Mouse (Mus musculus) c-Kit-positive CD71-positive TER-119-positive erythroid progenitor cells, embryonic 14.5 days (primary cell): Measurements from ENCODE around the gene Efr3b.

Experiments
- DNase-seq: peaks from one replicate; pipeline ENCODE4 v3.0.0-alpha.2; 2013; ENCODE audit warnings: low spot score

Gene Efr3b

DNA sequence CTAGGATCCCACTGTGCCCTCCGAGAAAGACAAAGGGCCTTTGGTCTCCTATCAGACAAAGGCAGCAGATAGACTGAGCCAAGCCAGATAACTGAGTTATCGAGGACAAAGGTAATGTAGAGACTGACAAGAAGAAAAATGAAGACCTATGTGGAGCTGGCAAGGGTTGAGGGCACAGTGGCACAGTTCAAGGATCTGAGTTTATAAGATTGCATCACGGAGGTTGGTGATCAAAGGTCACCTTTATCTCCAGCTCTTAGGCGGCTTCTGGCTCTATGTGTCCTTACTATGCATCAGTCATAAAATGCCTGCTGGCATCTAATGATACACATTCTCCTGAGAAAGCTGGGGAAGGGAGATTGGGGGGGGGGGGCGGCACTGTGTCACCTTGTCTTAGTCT is 2.6 kb downstream of the Efr3b start:
- DNase-seq, result no peak

DNA sequence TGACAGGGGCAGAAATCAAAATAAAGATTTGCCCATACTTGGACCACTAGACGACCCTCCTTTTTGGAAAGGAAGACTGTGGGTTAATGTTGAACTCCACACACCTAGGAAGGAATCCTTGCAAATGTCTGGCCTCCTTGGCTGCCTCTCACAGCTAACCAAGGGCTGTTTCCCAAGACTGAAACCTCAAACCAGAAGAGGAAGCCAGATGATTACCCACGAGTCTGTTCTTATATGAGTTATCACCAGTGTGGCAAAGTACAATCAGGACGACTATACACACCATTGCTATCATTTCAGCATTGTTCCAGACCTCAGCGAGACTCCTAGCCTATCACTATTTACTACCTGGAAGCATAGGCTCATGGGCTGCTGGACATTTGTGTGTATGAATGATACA is 9.7 kb downstream of the Efr3b start:
- DNase-seq, result no peak

GRCm38 (mm10) chr12:4028516-4028915 is 10.2 kb downstream of the Efr3b start:
- no peak for DNase-seq

GRCm38 (mm10) chr12:4024356-4024755 is 14.4 kb downstream of the Efr3b start:
- no peak for DNase-seq

GRCm38 (mm10) chr12:4023501-4023900 is 15.2 kb downstream of the Efr3b start:
- DNase-seq, result no peak

- no peak for DNase-seq
Observed at GRCm38 (mm10) chr12:4022845-4023244, 15.9 kb downstream of the Efr3b start.

DNA sequence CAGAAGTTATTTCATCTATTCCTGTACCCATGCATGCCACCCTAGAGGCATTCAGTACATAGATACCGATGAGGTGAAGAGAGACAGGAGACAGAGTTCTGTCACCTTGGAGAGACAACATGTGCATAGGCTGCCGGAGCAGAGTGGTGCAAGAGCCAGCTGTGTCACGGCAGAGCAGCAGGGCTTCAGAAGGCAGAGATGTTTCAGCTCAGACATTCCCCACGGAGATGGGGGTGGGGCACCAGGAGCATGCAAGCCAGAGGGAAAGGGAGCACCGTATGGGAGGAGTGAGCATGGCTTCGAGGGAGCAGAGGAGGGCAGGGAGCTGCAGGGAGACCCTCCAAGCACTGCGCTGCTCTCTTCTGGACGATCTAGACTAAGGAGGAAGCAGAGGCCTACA is 18.2 kb downstream of the Efr3b start:
- DNase-seq, result no peak

DNA sequence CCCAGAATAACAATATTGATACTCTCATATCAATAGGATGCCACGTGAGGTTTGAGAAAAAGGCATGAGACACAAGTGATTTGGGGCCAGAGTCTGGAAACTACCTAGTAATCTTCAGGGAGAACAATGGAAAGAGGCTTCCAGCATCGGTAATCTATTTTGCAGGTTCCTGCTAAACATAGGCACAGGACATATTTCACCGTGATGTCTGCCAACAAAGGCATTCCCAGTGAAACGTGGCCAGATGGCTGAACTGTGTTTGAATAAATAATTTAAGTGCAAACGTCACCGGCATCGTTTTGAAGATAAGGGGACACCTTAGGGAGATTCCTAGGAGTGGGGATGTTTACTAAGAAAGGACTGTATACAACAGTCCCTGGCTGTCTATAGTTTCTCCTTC is 22.4 kb downstream of the Efr3b start:
- no peak for DNase-seq

DNA sequence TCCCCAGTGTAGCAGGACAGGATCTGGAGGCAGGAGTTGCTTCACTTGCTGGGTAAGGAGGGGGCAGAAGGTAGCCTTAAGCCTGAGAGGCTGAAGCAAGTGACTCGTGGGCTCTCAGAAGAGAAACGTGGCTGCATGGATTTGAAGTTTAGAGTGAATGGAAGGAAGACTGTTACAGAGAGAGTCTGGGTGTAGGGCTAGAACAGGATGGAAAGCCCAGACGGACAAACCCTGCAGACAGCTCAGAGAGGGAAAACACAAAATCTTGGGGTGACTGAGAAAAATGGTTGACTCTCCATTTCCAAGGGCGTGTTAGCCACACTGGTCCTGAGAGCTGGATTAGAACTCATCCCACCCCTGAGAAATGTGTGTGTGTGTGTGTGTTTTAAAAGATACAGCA is 23.0 kb downstream of the Efr3b start:
- DNase-seq, result no peak

- DNase-seq, result no peak
Observed at GRCm38 (mm10) chr12:4015255-4015654, 23.5 kb downstream of the Efr3b start.

GRCm38 (mm10) chr12:4011715-4012114 is 27.0 kb downstream of the Efr3b start:
- no peak for DNase-seq

- DNase-seq, result no peak
Observed at GRCm38 (mm10) chr12:4011301-4011700, 27.4 kb downstream of the Efr3b start.

DNA sequence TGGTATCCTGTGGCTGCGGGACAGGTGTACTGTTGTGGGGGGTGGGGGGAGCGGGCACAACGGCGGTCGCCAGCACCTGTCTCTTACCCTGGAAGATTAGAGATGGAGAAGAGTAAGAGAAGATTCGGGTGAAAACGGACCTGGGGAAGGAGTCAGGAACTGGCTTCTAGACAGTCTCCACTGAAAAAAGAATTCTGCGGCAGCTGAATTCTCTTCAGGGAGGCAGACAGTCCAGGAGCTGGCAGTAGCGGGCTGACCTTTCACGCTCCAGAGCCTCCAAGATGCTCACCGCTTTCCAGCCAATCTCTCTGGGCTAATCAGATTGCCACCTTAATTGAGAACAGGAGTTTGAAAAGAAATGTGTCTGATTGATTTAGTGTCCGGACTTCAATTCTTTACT is 30.0 kb downstream of the Efr3b start:
- no peak for DNase-seq

DNA sequence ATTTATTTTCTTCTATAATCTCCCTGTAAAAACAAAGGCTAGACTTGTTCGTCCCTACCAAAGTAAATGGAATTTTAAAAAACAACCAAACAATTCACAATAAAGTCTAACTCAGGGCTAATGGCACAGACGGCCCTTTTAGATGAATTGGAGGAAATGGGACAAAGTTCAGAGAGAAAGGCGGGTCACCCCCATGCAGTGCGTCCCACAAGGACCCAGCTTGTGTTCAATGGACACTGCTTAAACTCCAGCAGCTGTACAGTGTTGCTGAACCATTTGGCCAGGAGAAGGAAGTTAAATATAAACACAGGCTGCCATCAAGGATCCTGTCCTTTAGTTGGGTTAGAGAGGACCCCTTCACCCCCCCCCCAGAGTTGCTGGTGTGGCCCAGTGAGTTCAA is 30.9 kb downstream of the Efr3b start:
- no peak for DNase-seq

GRCm38 (mm10) chr12:4007181-4007580 is 31.5 kb downstream of the Efr3b start:
- DNase-seq, result no peak

DNA sequence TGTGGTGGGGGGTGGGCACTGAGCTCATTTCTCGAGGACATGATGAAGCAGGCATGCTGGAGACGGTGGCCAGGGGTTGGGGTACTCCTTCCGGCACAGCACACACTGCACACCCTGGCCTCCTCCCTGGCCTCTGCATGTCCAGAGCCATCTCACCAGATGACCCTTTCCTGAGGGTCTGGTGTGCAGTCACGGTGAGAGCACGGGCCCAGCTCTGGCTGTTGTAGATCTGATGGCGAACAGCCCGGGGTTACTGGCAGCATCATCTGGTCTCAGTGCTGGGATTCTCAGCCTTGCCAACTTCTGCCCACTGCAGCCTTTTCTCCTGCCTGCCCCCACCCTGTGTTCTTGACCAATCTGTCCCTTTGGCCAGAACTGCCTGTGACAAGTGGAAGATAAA is 32.6 kb downstream of the Efr3b start:
- DNase-seq, result no peak

DNA sequence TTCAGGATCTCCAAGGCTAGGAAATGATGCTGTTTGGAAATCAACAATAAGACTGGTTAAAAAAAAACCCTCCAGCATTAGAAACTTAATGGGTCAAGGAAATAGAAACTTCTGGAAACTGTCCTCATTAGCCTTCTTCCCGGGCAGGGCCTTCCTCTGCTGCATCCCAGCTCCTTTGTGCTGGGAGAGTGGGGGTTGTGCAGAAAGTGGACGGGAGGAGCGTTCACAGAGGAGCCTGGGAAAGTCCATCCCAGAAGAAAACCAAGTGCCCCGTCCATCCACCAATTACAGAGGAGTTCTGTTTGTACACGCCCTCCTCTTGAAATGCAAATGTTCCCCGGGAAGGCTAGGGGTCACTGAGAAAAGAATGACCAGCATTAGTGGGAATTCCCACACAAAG is 34.1 kb downstream of the Efr3b start:
- DNase-seq, result no peak

- DNase-seq, result no peak
Observed at GRCm38 (mm10) chr12:4000406-4000805, 38.3 kb downstream of the Efr3b start.

GRCm38 (mm10) chr12:3996749-3997148 is 42.0 kb downstream of the Efr3b start:
- DNase-seq, result no peak

DNA sequence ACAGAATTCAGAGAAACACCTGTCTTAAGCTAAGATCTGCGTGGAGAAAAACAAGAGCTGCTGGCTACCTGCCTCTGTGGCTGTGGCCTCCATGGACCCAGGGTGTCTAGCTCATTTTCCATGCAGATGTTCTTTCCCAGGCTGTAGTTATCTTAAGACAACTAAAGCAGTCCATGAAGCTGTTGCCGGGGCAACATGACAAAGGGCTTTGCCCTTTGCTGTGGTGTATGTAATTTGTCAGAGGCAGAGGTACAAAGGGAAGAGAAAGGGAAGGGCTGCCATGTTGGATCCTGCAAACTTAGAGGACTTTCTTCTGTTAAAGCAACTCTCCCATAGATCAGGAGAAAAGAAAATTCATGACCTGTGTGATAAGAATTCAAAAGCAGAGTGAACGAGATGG is 47.7 kb downstream of the Efr3b start:
- no peak for DNase-seq

DNA sequence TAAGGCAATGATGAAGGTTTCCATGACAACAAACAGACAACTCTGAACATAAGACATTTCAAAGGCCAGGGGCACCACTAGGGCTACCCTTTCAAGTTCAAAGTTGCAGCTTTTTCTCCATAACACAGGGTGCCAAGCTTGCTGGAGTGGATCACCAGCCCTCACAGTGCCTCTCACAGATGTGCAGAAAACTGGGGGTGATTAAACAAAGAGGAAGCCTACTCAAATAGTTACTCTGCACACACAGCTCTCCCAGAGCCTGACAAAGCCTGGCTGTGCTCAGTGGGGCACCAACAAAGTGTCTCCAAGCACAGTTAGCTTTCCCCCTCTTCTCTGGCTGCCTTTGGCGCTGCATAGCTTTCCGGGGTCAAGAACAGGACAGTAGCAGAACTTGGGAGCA is 48.8 kb downstream of the Efr3b start:
- DNase-seq, result no peak

- DNase-seq, result no peak
Observed at GRCm38 (mm10) chr12:3984446-3984845, 54.3 kb downstream of the Efr3b start.

GRCm38 (mm10) chr12:3983736-3984135 is 55.0 kb downstream of the Efr3b start:
- peak; percentile 68 for DNase-seq

DNA sequence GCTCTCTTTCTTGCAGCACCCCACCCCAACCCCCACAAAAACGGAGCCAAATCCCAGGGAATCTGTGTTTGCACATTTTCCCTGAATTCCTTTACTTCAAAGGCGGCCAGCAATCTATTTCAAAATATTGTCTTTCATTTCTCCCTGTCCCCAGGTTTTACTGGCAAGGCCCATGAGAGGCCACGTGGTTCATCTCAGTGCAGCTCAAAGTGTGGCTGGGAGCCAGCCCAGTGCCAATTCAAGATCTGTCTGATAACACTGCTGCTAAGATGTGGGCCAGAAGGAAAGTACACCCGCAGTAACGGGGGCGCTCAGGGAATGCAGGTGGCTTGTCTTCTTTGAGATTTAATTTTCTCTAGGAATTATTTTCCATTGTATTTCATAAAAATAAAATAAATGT is 56.5 kb downstream of the Efr3b start:
- no peak for DNase-seq
